Mouse (Mus musculus): Measurements from ENCODE around the gene Nrn1l.

DNA sequence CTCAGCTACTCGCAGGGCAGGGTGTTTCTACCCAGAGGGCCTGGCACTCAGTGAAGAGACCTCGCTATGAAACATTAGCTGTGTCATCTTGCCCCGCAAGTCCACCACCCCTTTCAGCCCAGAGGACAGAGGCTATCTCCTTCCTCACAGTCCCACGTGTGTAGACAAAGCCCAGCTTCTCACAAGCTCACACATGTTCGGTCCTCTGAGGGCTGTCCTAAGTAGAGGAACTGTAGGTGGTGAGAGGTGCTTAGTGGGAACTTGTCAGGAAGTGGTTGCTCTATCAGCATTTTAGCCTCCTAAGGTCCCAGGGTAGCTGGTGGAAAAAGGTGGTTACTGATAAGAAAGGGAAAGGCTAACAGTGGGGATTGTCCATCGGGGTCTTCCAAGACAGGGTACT, 41.7 kb downstream of the Nrn1l start:
- TF ChIP-seq TAL1 (IDR thresholded peaks at IDR 0.05; ENCODE audit: low read length) (no peak), GATA1 (IDR thresholded peaks at IDR 0.05; ENCODE audit: low read length) (no peak)

Measured in erythroblast, embryonic 14.5 days (primary cell).